Mouse (Mus musculus) monocyte, adult 5-6 weeks (primary cell): ENCODE measurements at regions not wholly inside any gene's neighbourhood (a gene's known extent, or its start where the extent isn't known, plus 50 kb on each side); places are given as distances from the start of the nearest gene placed in this dataset.

Experiments used
- ATAC-seq: fragments of 153-309, 156-312 bp; replicated peaks from 2 replicates; pipeline ENCODE4 v1.8.0; 2017; ENCODE audit warnings: mild to moderate bottlenecking; ENCODE audit not compliant: low TSS enrichment, insufficient number of reproducible peaks, severe bottlenecking, poor library complexity, low FRiP score

- no peak for ATAC-seq
Measured at GRCm38 (mm10) chr1:120851860-120852503, 249.8 kb downstream of the En1 start.

- ATAC-seq, result no peak
Measured at GRCm38 (mm10) chr1:120857566-120857965, 255.3 kb downstream of the En1 start.

- no peak for ATAC-seq
Measured at GRCm38 (mm10) chr1:120859546-120859945, 257.3 kb downstream of the En1 start.

- ATAC-seq, result no peak
Measured at GRCm38 (mm10) chr1:120872554-120872953, 270.3 kb downstream of the En1 start.

GRCm38 (mm10) chr1:120882959-120883549 lies 280.8 kb downstream of the En1 start:
- no peak for ATAC-seq

- ATAC-seq, result no peak
Measured at GRCm38 (mm10) chr1:120883632-120884031, 281.4 kb downstream of the En1 start.

GRCm38 (mm10) chr1:120910801-120911200 lies 308.6 kb downstream of the En1 start:
- ATAC-seq, result no peak

GRCm38 (mm10) chr1:120911962-120912670 lies 309.9 kb downstream of the En1 start:
- ATAC-seq, result no peak

- no peak for ATAC-seq
Measured at GRCm38 (mm10) chr1:120921540-120921939, 319.3 kb downstream of the En1 start.

- ATAC-seq, result no peak
Measured at GRCm38 (mm10) chr1:120925271-120925670, 323.1 kb downstream of the En1 start.

GRCm38 (mm10) chr1:120930141-120930540 lies 327.9 kb downstream of the En1 start:
- no peak for ATAC-seq

GRCm38 (mm10) chr1:120935321-120935720 lies 333.1 kb downstream of the En1 start:
- no peak for ATAC-seq

- no peak for ATAC-seq
Measured at GRCm38 (mm10) chr1:120943711-120944110, 341.5 kb downstream of the En1 start.

GRCm38 (mm10) chr1:120946349-120946748 lies 344.1 kb downstream of the En1 start:
- no peak for ATAC-seq

- no peak for ATAC-seq
Measured at GRCm38 (mm10) chr1:120961235-120961634, 359.0 kb downstream of the En1 start.

- ATAC-seq, result no peak
Measured at GRCm38 (mm10) chr1:120961984-120962383, 359.8 kb downstream of the En1 start.

GRCm38 (mm10) chr1:120963477-120964178 lies 361.4 kb downstream of the En1 start:
- no peak for ATAC-seq

- ATAC-seq, result no peak
Measured at GRCm38 (mm10) chr1:120964179-120964517, 361.9 kb downstream of the En1 start.

- no peak for ATAC-seq
Measured at GRCm38 (mm10) chr1:120966132-120966531, 363.9 kb downstream of the En1 start.

- ATAC-seq, result no peak
Measured at GRCm38 (mm10) chr1:120974661-120975060, 357.7 kb downstream of the Insig2 start.
